ENCODE assay signal across 8 mouse cellular contexts in genomic region chr11:3516859-3517845, GRCm38 (mm10). TPM values are rescaled to one million over a fixed set of nuclear protein-coding genes. Genes with fewer than 3 reads are reported as not detected.
A peak's percentile ranks its signal among the peaks of the same experiment; 100 is the strongest.
DNase-seq lines count a peak whose midpoint lies in the region; ATAC-seq and TF ChIP-seq lines count a peak whose summit lies in the region.

No protein-coding gene starts in this region.

- intact Hi-C loops in left cerebral cortex, postnatal 14 days (cut with DNase I), result loop anchor here (5.0 kb wide), 1 partner anchor 130 kb away; no protein-coding TSS in a partner anchor

- TF ChIP-seq EP300 in heart, postnatal 0 days (IDR thresholded peaks at IDR 0.05; ENCODE audit: low read depth), result no peak; the same call in 1 of the 2 replicates

- peaks cover 34% of the 10 kb centered on the region for H3K36me3 ChIP-seq in lung, embryonic 14.5 days (ENCODE audit: insufficient read depth)
- peaks cover 32% of the 10 kb centered on the region for H3K36me3 ChIP-seq in heart, postnatal 0 days (replicated peaks; ENCODE audit: control insufficient read depth, insufficient read depth, low read length)
- no peaks in the 10 kb centered on the region for H3K36me3 ChIP-seq in midbrain, embryonic 15.5 days (replicated peaks)

- H3K4me1 ChIP-seq in lung, embryonic 14.5 days (ENCODE audit: insufficient read depth), result peaks cover 12% of the 10 kb centered on the region; the same call in 1 of the 2 replicates
- H3K4me1 ChIP-seq in lung, adult 2 months (ENCODE audit: control insufficient read depth, insufficient read depth, low read length), result 0 out of 2 replicates have a peak, but pooled peaks cover 3% of the 10 kb centered on the region
- H3K4me1 ChIP-seq in heart, postnatal 0 days (ENCODE audit: control insufficient read depth, insufficient read depth), result peaks cover 26% of the 10 kb centered on the region
- H3K4me1 ChIP-seq in midbrain, embryonic 15.5 days, result peaks cover 37% of the 10 kb centered on the region

- no peak for TF ChIP-seq CTCF in lung, embryonic 14.5 days (IDR thresholded peaks at IDR 0.05; ENCODE audit: low read depth)
- no peak for TF ChIP-seq CTCF in lung, adult 2 months (IDR thresholded peaks at IDR 0.05; ENCODE audit: insufficient read depth, low read length)
- no peak for TF ChIP-seq CTCF in heart, postnatal 0 days (IDR thresholded peaks at IDR 0.05; ENCODE audit: low read depth)

- peak; percentile 78 for DNase-seq in lung, embryonic 14.5 days
- DNase-seq in lung, adult 2 months, result no peak
- peak; percentile 51 to 55 for DNase-seq in cerebellum, postnatal 36 days
- peak; percentile 45 for DNase-seq in heart, postnatal 0 days (ENCODE audit: low spot score)
- peak; percentile 67 to 76 for DNase-seq in kidney, postnatal 25 days
- no peak for DNase-seq in layer of hippocampus, adult 9-10 months (ENCODE audit: low spot score)
- DNase-seq in left cerebral cortex, postnatal 14 days (ENCODE audit: low spot score in 2 of 2), result no peak

- H3K27ac ChIP-seq in lung, embryonic 14.5 days (ENCODE audit: low read depth), result no peak overlapping the region
- no peak overlapping the region for H3K27ac ChIP-seq in heart, postnatal 0 days (ENCODE audit: low read depth)
- no peak overlapping the region for H3K27ac ChIP-seq in midbrain, embryonic 15.5 days

- peaks cover 7% of the 10 kb centered on the region; the same call in 1 of the 2 replicates for H3K27me3 ChIP-seq in lung, embryonic 14.5 days (ENCODE audit: insufficient read depth, low read length)
- no peaks in the 10 kb centered on the region for H3K27me3 ChIP-seq in heart, postnatal 0 days (ENCODE audit: control insufficient read depth, insufficient read depth, low read length)
- peaks cover 21% of the 10 kb centered on the region for H3K27me3 ChIP-seq in midbrain, embryonic 15.5 days (replicated peaks)

- ATAC-seq in lung, embryonic 14.5 days (ENCODE audit: insufficient read depth), result peak; percentile 39
- ATAC-seq in heart, postnatal 0 days (ENCODE audit: insufficient read depth, low read depth), result 0 out of 2 replicates have a peak, but pooled peaks have one; percentile 24
- peak; percentile 65 for ATAC-seq in midbrain, embryonic 15.5 days (replicated peaks)

- under 1% methylated on average over 50 of the region's 50 CpGs for WGBS in lung, embryonic 14.5 days
- WGBS in lung, adult 2 months, result 6% methylated on average over 50 of the region's 50 CpGs
- WGBS in heart, postnatal 0 days, result 3% methylated on average over 50 of the region's 50 CpGs
- WGBS in midbrain, embryonic 15.5 days, result 1% methylated on average over 50 of the region's 50 CpGs

- H3K4me2 ChIP-seq in lung, embryonic 14.5 days, result peak overlapping the region; percentile 77
- H3K4me2 ChIP-seq in heart, postnatal 0 days (ENCODE audit: low read depth, low read length), result peak overlapping the region; percentile 61
- peak overlapping the region; percentile 91 for H3K4me2 ChIP-seq in midbrain, embryonic 15.5 days

- peak overlapping the region; percentile 13 for H3K9ac ChIP-seq in lung, embryonic 14.5 days
- peak overlapping the region; percentile 22; the same call in 1 of the 2 replicates for H3K9ac ChIP-seq in heart, postnatal 0 days (replicated peaks; ENCODE audit: low read depth, low read length)
- H3K9ac ChIP-seq in midbrain, embryonic 15.5 days, result peak overlapping the region; percentile 49

- peak overlapping the region; percentile 26 for H3K4me3 ChIP-seq in lung, embryonic 14.5 days (ENCODE audit: low read depth, low read length)
- no peak overlapping the region for H3K4me3 ChIP-seq in lung, adult 2 months (replicated peaks; ENCODE audit: extremely low read depth, low read depth, low read length)
- H3K4me3 ChIP-seq in heart, postnatal 0 days (ENCODE audit: low read depth, low read length), result peak overlapping the region; percentile 27
- H3K4me3 ChIP-seq in midbrain, embryonic 15.5 days, result peak overlapping the region; percentile 43

- no peaks in the 10 kb centered on the region for H3K9me3 ChIP-seq in lung, embryonic 14.5 days (ENCODE audit: low read depth, low read length)
- no peaks in the 10 kb centered on the region for H3K9me3 ChIP-seq in heart, postnatal 0 days (replicated peaks; ENCODE audit: control insufficient read depth, low read length)
- no peaks in the 10 kb centered on the region for H3K9me3 ChIP-seq in midbrain, embryonic 15.5 days

- no peak; the same call in 1 of the 2 replicates for TF ChIP-seq POLR2A in lung, adult 2 months (IDR thresholded peaks at IDR 0.05; ENCODE audit: borderline replicate concordance, extremely low read depth, low read depth, low read length)

RNA-seq across cellular contexts. Expression of gene Selenom, which starts 2.7 kb away (rescaled TPM):
- 100 and 110 TPM in 2 replicates for polyA plus RNA-seq in lung, embryonic 14.5 days (2014; fragmentation: Nextera tagmentation; extraction: Ambion mirVana)
- polyA plus RNA-seq in lung, adult 2 months (2012; rRNA removed), result 111 and 138 TPM in 2 replicates
- 147 and 156 TPM in 2 replicates for total RNA-seq in heart, postnatal 0 days (2014; rRNA removed; ENCODE audit: low replicate concordance)
- 129 and 130 TPM in 2 replicates for polyA plus RNA-seq in heart, postnatal 0 days (2015; fragmentation: Nextera tagmentation; extraction: Ambion mirVana)
- 72.7 and 75.6 TPM in 2 replicates for polyA plus RNA-seq in midbrain, embryonic 15.5 days (2015; fragmentation: Nextera tagmentation; extraction: Ambion mirVana)
- total RNA-seq in left cerebral cortex, postnatal 14 days (2021), result 100 to 1,000 TPM; 156 to 170 TPM

RNA-seq across cellular contexts. Expression of gene Inpp5j, which starts 12.5 kb away (rescaled TPM):
- 1.2 and 1.5 TPM in 2 replicates for polyA plus RNA-seq in lung, embryonic 14.5 days (2014; fragmentation: Nextera tagmentation; extraction: Ambion mirVana)
- 2.3 and 2.7 TPM in 2 replicates for polyA plus RNA-seq in lung, adult 2 months (2012; rRNA removed)
- 7.1 and 9.4 TPM in 2 replicates for total RNA-seq in heart, postnatal 0 days (2014; rRNA removed; ENCODE audit: low replicate concordance)
- polyA plus RNA-seq in heart, postnatal 0 days (2015; fragmentation: Nextera tagmentation; extraction: Ambion mirVana), result 12.4 and 12.8 TPM in 2 replicates
- 7.5 and 7.9 TPM in 2 replicates for polyA plus RNA-seq in midbrain, embryonic 15.5 days (2015; fragmentation: Nextera tagmentation; extraction: Ambion mirVana)
- 10 to 100 TPM; 51.7 to 53.4 TPM for total RNA-seq in left cerebral cortex, postnatal 14 days (2021)

RNA-seq across cellular contexts. Expression of gene Smtn, which starts 23.3 kb away (rescaled TPM):
- 103 and 108 TPM in 2 replicates for polyA plus RNA-seq in lung, embryonic 14.5 days (2014; fragmentation: Nextera tagmentation; extraction: Ambion mirVana)
- polyA plus RNA-seq in lung, adult 2 months (2012; rRNA removed), result 43.1 and 51.6 TPM in 2 replicates
- total RNA-seq in heart, postnatal 0 days (2014; rRNA removed; ENCODE audit: low replicate concordance), result 74.5 and 94.2 TPM in 2 replicates
- polyA plus RNA-seq in heart, postnatal 0 days (2015; fragmentation: Nextera tagmentation; extraction: Ambion mirVana), result 86.3 and 104 TPM in 2 replicates
- polyA plus RNA-seq in midbrain, embryonic 15.5 days (2015; fragmentation: Nextera tagmentation; extraction: Ambion mirVana), result 16.0 and 17.9 TPM in 2 replicates
- total RNA-seq in left cerebral cortex, postnatal 14 days (2021), result 10 to 100 TPM; 10.8 to 13.1 TPM

RNA-seq across cellular contexts. Expression of gene Pla2g3, which starts 29.1 kb away (rescaled TPM):
- 0.46 and 0.47 TPM in 2 replicates for polyA plus RNA-seq in lung, embryonic 14.5 days (2014; fragmentation: Nextera tagmentation; extraction: Ambion mirVana)
- polyA plus RNA-seq in lung, adult 2 months (2012; rRNA removed), result 0.50 and 3.1 TPM in 2 replicates
- total RNA-seq in heart, postnatal 0 days (2014; rRNA removed; ENCODE audit: low replicate concordance), result 0.08 and 0.19 TPM in 2 replicates
- 0.10 and 0.11 TPM in 2 replicates for polyA plus RNA-seq in heart, postnatal 0 days (2015; fragmentation: Nextera tagmentation; extraction: Ambion mirVana)
- 1.3 TPM in 2 replicates for polyA plus RNA-seq in midbrain, embryonic 15.5 days (2015; fragmentation: Nextera tagmentation; extraction: Ambion mirVana)
- total RNA-seq in left cerebral cortex, postnatal 14 days (2021), result 1 to 10 TPM; 3.6 to 7.2 TPM

Comparison
In these comparisons a context has a peak if more than half of its experiments do, and no peak if none do; other contexts are left out.
1. DNase-seq: peak in lung, embryonic 14.5 days (single experiment), cerebellum, postnatal 36 days (2 of 2), heart, postnatal 0 days (single experiment) and kidney, postnatal 25 days (2 of 2); none in lung, adult 2 months (single experiment), layer of hippocampus, adult 9-10 months (single experiment) and left cerebral cortex, postnatal 14 days (0 of 2).
2. Peak in every context shown above with its lines, with median percentiles within 50 percentile points of each other: ATAC-seq, H3K4me2 ChIP-seq and H3K9ac ChIP-seq.